Mouse (Mus musculus) liver, adult 2 months (tissue): Measurements from ENCODE around the gene Atox1. TPM values are rescaled to one million over a fixed set of nuclear protein-coding genes. Genes with fewer than 3 reads are reported as not detected.

Source experiments
- DNase-seq: peaks from one replicate; pipeline ENCODE4 v3.0.0-alpha.2; 2011; ENCODE audit warnings: low read depth, low spot score; ENCODE audit errors: extremely low read depth
- H3K27ac ChIP-seq: fragments of 200-500 bp; replicated peaks from 2 replicates; pipeline ENCODE4 v1.5.1; 2012; ENCODE audit warnings: low read depth, mild to moderate bottlenecking, control low read depth, inconsistent platforms, low read length; ENCODE audit not compliant: insufficient read depth
- H3K27me3 ChIP-seq: fragments of 200-500 bp; 2 replicates; pipeline ENCODE4 v1.6.1; 2012; ENCODE audit warnings: mild to moderate bottlenecking, moderate library complexity, low read length, inconsistent platforms; ENCODE audit not compliant: control insufficient read depth, insufficient read depth
- H3K36me3 ChIP-seq: fragments of 200-500 bp; 2 replicates; pipeline ENCODE4 v1.6.1; 2012; ENCODE audit warnings: low read length, inconsistent platforms; ENCODE audit not compliant: control insufficient read depth, insufficient read depth
- H3K4me1 ChIP-seq: fragments of 200-500 bp; 2 replicates; pipeline ENCODE4 v1.6.1; 2011; ENCODE audit warnings: low read length; ENCODE audit not compliant: control insufficient read depth, insufficient read depth
- H3K4me3 ChIP-seq: fragments of 200-500 bp; 2 replicates; pipeline ENCODE4 v1.5.1; 2011; ENCODE audit warnings: low read depth, mild to moderate bottlenecking, control low read depth, low read length, moderate library complexity; ENCODE audit not compliant: insufficient read depth
- H3K79me2 ChIP-seq: fragments of 200-500 bp; 2 replicates; pipeline ENCODE4 v1.6.1; 2012; ENCODE audit warnings: inconsistent platforms, mild to moderate bottlenecking, low read length, moderate library complexity; ENCODE audit not compliant: control insufficient read depth, insufficient read depth
- H3K9ac ChIP-seq: fragments of 200-500 bp; 2 replicates; pipeline ENCODE4 v1.6.1; 2012; ENCODE audit warnings: low read depth, mild to moderate bottlenecking, control low read depth, inconsistent platforms, low read length
- CTCF ChIP-seq: fragments of 200-500 bp; IDR thresholded peaks from 2 replicates; pipeline ENCODE4 v1.5.1; 2011; ENCODE audit warnings: low read depth, low read length, control low read depth
- POLR2A ChIP-seq: fragments of 200-500 bp; IDR thresholded peaks from 2 replicates; pipeline ENCODE4 v1.6.1; 2011; ENCODE audit warnings: low read length, control low read depth; ENCODE audit not compliant: insufficient read depth; ENCODE audit errors: extremely low read depth
- WGBS: fragments of 180-500 bp; shearing (Covaris S2); methylation state at CpG from one replicate; pipeline ENCODE4 v1.1.7; 2018; 5-methylcytosine and 5-hydroxymethylcytosine counted together
- polyA plus RNA-seq: library from polyadenylated mRNA; depleted of rRNA; stranded (reverse); fragments of >200 nt; gene quantifications from 2 replicates; pipeline ENCODE4 v1.2.3, GENCODE M21; 2012
- total RNA-seq: library from RNA; depleted of rRNA; stranded (reverse); fragments of >200 nt; gene quantifications from 2 replicates; pipeline ENCODE4 v1.2.3, GENCODE M21; 2014

The Atox1 gene
- total and polyA plus RNA-seq, 2 experiments = 220 to 464 TPM

GRCm38 (mm10) chr11:55468611-55469047 is 7.6 kb upstream of the Atox1 start:
- Histone ChIP-seq H3K9ac (peak overlapping the region; percentile 71), H3K27me3 (no peaks in the 10 kb centered on the region), H3K4me3 (peak overlapping the region; percentile 61), H3K27ac (peak overlapping the region; percentile 90), H3K4me1 (peaks cover 16% of the 10 kb centered on the region), H3K79me2 (peaks cover 16% of the 10 kb centered on the region), H3K36me3 (no peaks in the 10 kb centered on the region)
- TF ChIP-seq POLR2A (no peak), CTCF (no peak)
- WGBS = 2% methylated on average over 17 of the region's 17 CpGs
- DNase-seq = no peak

- no peak for TF ChIP-seq POLR2A
- TF ChIP-seq CTCF = no peak
- Histone ChIP-seq H3K27ac (peak overlapping the region; percentile 90), H3K36me3 (no peaks in the 10 kb centered on the region), H3K27me3 (no peaks in the 10 kb centered on the region), H3K9ac (peak overlapping the region; percentile 71; the same call in 1 of the 2 replicates), H3K79me2 (peaks cover 11% of the 10 kb centered on the region), H3K4me1 (peaks cover 16% of the 10 kb centered on the region), H3K4me3 (no peak overlapping the region)
- 16% methylated on average over 10 of the region's 10 CpGs for WGBS
- DNase-seq = peak; percentile 91
These were observed 7.0 kb upstream of the Atox1 start for GRCm38 (mm10) chr11:55468012-55468411.

GRCm38 (mm10) chr11:55465177-55465576 is 4.1 kb upstream of the Atox1 start:
- Histone ChIP-seq H3K27ac (peak overlapping the region; percentile 85), H3K4me3 (no peak overlapping the region), H3K27me3 (no peaks in the 10 kb centered on the region), H3K4me1 (peaks cover 16% of the 10 kb centered on the region), H3K9ac (peak overlapping the region; percentile 37; the same call in 1 of the 2 replicates), H3K36me3 (no peaks in the 10 kb centered on the region), H3K79me2 (peaks cover 13% of the 10 kb centered on the region)
- TF ChIP-seq POLR2A (no peak), CTCF (no peak)
- DNase-seq = peak; percentile 98
- WGBS = 21% methylated on average over 3 of the region's 3 CpGs

- Histone ChIP-seq H3K4me1 (peaks cover 17% of the 10 kb centered on the region), H3K79me2 (peaks cover 10% of the 10 kb centered on the region), H3K9ac (no peak overlapping the region), H3K36me3 (no peaks in the 10 kb centered on the region), H3K27me3 (no peaks in the 10 kb centered on the region), H3K4me3 (no peak overlapping the region), H3K27ac (peak overlapping the region; percentile 39)
- peak; percentile 68 for DNase-seq
- TF ChIP-seq POLR2A (no peak), CTCF (no peak)
- WGBS = 41% methylated on average over 10 of the region's 10 CpGs
These were observed 3.7 kb upstream of the Atox1 start for GRCm38 (mm10) chr11:55464707-55465106.

GRCm38 (mm10) chr11:55462149-55462548 is 1.1 kb upstream of the Atox1 start:
- H3K36me3 ChIP-seq = no peaks in the 10 kb centered on the region
- H3K79me2 ChIP-seq = peaks cover 15% of the 10 kb centered on the region; the same call in 1 of the 2 replicates
- WGBS = 96% methylated on average over 9 of the region's 9 CpGs
- no peaks in the 10 kb centered on the region for H3K27me3 ChIP-seq
- TF ChIP-seq POLR2A (no peak), CTCF (no peak)
- DNase-seq = no peak
- H3K27ac ChIP-seq = peak overlapping the region; percentile 96
- peaks cover 19% of the 10 kb centered on the region for H3K4me1 ChIP-seq
- H3K4me3 ChIP-seq = no peak overlapping the region
- no peak overlapping the region for H3K9ac ChIP-seq

GRCm38 (mm10) chr11:55460559-55461018 is 450 bp downstream of the Atox1 start:
- Histone ChIP-seq H3K79me2 (peaks cover 19% of the 10 kb centered on the region; the same call in 1 of the 2 replicates), H3K27me3 (no peaks in the 10 kb centered on the region), H3K4me1 (peaks cover 25% of the 10 kb centered on the region), H3K4me3 (peak overlapping the region; percentile 81), H3K27ac (peak overlapping the region; percentile 48), H3K36me3 (no peaks in the 10 kb centered on the region), H3K9ac (peak overlapping the region; percentile 85)
- under 1% methylated on average over 17 of the region's 17 CpGs for WGBS
- TF ChIP-seq CTCF = peak; percentile 65
- no peak for TF ChIP-seq POLR2A
- DNase-seq = peak; percentile 47
